Mouse (Mus musculus) heart, embryonic 14.5 days (tissue): Measurements from ENCODE around the gene Chek1. TPM values are rescaled to one million over a fixed set of nuclear protein-coding genes. Genes with fewer than 3 reads are reported as not detected.

Experiments
- polyA plus RNA-seq: library from polyadenylated mRNA; unstranded; fragments of >200 nt; fragmentation: Nextera tagmentation; extraction: Ambion mirVana; gene quantifications from 2 replicates; pipeline ENCODE4 v1.2.1, GENCODE M21; 2014

Gene Chek1
- polyA plus RNA-seq, 1 experiment from 2014 or later: 20.3 TPM

Other genes starting within 250 kb of the Chek1 start
- gene Gm5615, start 185.1 kb downstream of the Chek1 start, polyA plus RNA-seq: not detected in 2 replicates
- not detected in 2 replicates for gene Gm17689, start 144.4 kb downstream of the Chek1 start, polyA plus RNA-seq
- gene A630095E13Rik, start 83.7 kb downstream of the Chek1 start, polyA plus RNA-seq: not detected in 2 replicates
- gene Acrv1, start 33.8 kb downstream of the Chek1 start, polyA plus RNA-seq: not detected in 2 replicates
- 116 and 130 TPM in 2 replicates for gene Stt3a, start 40.6 kb upstream of the Chek1 start, polyA plus RNA-seq
- gene Ei24, start 70.3 kb upstream of the Chek1 start, polyA plus RNA-seq: 39.5 and 39.7 TPM in 2 replicates
- gene Fez1, start 94.8 kb upstream of the Chek1 start, polyA plus RNA-seq: 0.90 and 2.0 TPM in 2 replicates